Comparison of ENCODE assay signal across 29 mouse cellular contexts in the genomic region with DNA sequence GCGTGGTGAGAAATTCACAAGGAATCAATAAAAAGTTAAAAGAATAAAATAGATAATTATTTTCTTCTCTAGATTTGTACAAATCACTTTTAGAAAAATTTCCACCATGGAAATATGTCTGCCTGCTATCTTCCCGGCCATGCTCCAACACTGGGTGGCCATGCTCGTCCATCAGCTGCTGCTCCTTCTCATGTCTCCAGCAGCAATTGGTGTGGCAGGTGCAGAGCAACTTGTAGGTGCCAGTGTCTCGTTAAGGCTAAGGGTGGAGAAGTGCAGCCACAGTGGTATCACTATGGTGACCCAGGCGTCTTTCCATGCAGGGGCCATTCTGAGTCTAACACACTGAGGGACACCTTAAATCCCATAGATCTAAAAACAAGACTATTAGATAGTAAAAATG.
"Had no signal": no experiment of that assay in that cellular context is flagged by ENCODE, and none has a peak within 500 bp of the region (broad histone marks: within the 10 kb centered on the region; RNA-seq: fewer than 3 reads in every experiment).

No protein-coding gene starts in this region.

- H3K36me3 ChIP-seq: limb, embryonic 10.5 days; limb, embryonic 12.5 days; limb, embryonic 13.5 days; limb, embryonic 15.5 days; liver, embryonic 12.5 days; liver, embryonic 13.5 days; liver, embryonic 15.5 days; lung, embryonic 15.5 days; midbrain, embryonic 10.5 days; midbrain, embryonic 12.5 days; midbrain, embryonic 13.5 days; midbrain, embryonic 15.5 days had no signal

- H3K9me3 ChIP-seq: limb, embryonic 10.5 days; limb, embryonic 12.5 days; limb, embryonic 13.5 days; limb, embryonic 15.5 days; liver, embryonic 12.5 days; liver, embryonic 13.5 days; liver, embryonic 15.5 days; lung, embryonic 15.5 days; megakaryocyte, embryonic 14.5 days; midbrain, embryonic 10.5 days; midbrain, embryonic 12.5 days; midbrain, embryonic 13.5 days; midbrain, embryonic 15.5 days had no signal

- H3K27ac ChIP-seq: left cerebral cortex, adult 2 months; limb, embryonic 10.5 days; limb, embryonic 12.5 days; limb, embryonic 13.5 days; limb, embryonic 15.5 days; liver, embryonic 12.5 days; liver, embryonic 13.5 days; liver, embryonic 14.5 days; liver, embryonic 15.5 days; lung, embryonic 15.5 days; macrophage; midbrain, embryonic 10.5 days; midbrain, embryonic 12.5 days; midbrain, embryonic 13.5 days; midbrain, embryonic 15.5 days had no signal

- H3K27me3 ChIP-seq: limb, embryonic 12.5 days; limb, embryonic 13.5 days; limb, embryonic 15.5 days; liver, embryonic 12.5 days; liver, embryonic 13.5 days; liver, embryonic 15.5 days; lung, embryonic 15.5 days; megakaryocyte, embryonic 14.5 days; midbrain, embryonic 12.5 days; midbrain, embryonic 13.5 days; midbrain, embryonic 15.5 days had no signal

- H3K4me2 ChIP-seq: limb, embryonic 12.5 days; limb, embryonic 13.5 days; limb, embryonic 15.5 days; liver, embryonic 11.5 days; liver, embryonic 12.5 days; liver, embryonic 13.5 days; liver, embryonic 15.5 days; lung, embryonic 14.5 days; lung, embryonic 15.5 days; midbrain, embryonic 11.5 days; midbrain, embryonic 12.5 days; midbrain, embryonic 13.5 days; midbrain, embryonic 15.5 days had no signal

- H3K9ac ChIP-seq: limb, embryonic 12.5 days; limb, embryonic 13.5 days; limb, embryonic 15.5 days; liver, embryonic 12.5 days; liver, embryonic 13.5 days; liver, embryonic 14.5 days; liver, embryonic 15.5 days; liver, postnatal 0 days; lung, embryonic 14.5 days; lung, embryonic 15.5 days; midbrain, embryonic 12.5 days; midbrain, embryonic 13.5 days; midbrain, embryonic 15.5 days had no signal

- H3K4me3 ChIP-seq: left cerebral cortex, adult 2 months; limb, embryonic 10.5 days; limb, embryonic 12.5 days; limb, embryonic 13.5 days; limb, embryonic 15.5 days; liver, embryonic 12.5 days; liver, embryonic 13.5 days; liver, embryonic 15.5 days; lung, embryonic 15.5 days; megakaryocyte, embryonic 14.5 days; midbrain, embryonic 10.5 days; midbrain, embryonic 12.5 days; midbrain, embryonic 13.5 days; midbrain, embryonic 15.5 days had no signal

- H3K4me1 ChIP-seq: limb, embryonic 13.5 days; liver, embryonic 12.5 days; liver, embryonic 13.5 days; liver, embryonic 15.5 days; lung, embryonic 15.5 days; megakaryocyte, embryonic 14.5 days; midbrain, embryonic 12.5 days; midbrain, embryonic 13.5 days; midbrain, embryonic 15.5 days had no signal

- DNase-seq: left cerebral cortex, postnatal 4 days; liver; liver, embryonic 13.5 days; liver, postnatal 0 days; lung, adult 18-20 months; lung, adult 2 months; lung, postnatal 10 days; lung, postnatal 14 days; lung, postnatal 36 days; lung, postnatal 4 days; midbrain, embryonic 14.5 days had no signal
